Mouse (Mus musculus): ENCODE measurements around the gene Lrrc41. TPM values are rescaled to one million over a fixed set of nuclear protein-coding genes. Genes with fewer than 3 reads are reported as not detected.

Lrrc41 gene
- total RNA-seq, 4 experiments from 2014 or later: 45.7 to 49.3 (median 47.9) TPM

DNA sequence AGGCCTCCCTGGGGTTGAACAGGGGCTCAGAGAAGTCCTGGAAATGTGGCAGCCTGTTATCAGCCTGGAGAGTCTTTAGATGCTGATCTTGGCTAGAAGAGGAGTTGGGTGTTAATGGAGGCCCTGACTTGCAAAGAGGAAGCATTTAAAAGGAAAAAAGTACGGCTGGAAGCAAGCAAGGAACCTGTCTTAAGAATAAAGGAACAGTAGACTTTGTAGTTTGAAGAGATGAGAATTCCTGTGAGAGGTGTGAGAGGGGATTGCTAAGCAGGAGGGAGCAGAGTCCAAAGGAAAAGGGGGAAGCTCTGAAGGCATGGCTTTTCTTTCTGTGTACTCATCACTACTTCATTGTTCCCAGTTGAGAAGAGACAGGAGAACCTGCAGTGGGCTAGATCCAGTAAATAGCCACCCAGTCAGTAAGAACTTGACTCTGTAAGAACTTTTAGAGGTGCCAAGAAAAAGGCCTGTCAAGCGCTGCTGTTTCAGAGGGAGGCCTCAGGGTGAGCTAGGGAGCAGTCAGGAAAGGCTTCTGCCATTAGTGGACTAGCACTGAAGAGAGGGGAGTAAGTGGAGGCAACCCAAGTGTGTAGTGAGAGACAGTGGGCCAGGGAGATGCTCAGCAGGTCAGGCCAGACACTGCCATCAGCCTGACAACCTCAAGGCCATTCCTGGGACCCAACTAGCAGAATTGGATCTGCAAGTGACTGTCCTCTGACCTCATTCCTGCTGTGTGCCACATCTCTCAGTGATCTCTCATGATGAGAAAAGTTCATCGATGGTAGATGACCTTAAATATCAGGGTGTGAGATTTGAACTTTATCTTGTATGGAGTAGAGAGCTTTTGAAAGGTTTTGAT is 2.4 kb downstream of the Lrrc41 start:
- DNase-seq (ENCODE audit: low spot score in 2 of 2): no peak

DNA sequence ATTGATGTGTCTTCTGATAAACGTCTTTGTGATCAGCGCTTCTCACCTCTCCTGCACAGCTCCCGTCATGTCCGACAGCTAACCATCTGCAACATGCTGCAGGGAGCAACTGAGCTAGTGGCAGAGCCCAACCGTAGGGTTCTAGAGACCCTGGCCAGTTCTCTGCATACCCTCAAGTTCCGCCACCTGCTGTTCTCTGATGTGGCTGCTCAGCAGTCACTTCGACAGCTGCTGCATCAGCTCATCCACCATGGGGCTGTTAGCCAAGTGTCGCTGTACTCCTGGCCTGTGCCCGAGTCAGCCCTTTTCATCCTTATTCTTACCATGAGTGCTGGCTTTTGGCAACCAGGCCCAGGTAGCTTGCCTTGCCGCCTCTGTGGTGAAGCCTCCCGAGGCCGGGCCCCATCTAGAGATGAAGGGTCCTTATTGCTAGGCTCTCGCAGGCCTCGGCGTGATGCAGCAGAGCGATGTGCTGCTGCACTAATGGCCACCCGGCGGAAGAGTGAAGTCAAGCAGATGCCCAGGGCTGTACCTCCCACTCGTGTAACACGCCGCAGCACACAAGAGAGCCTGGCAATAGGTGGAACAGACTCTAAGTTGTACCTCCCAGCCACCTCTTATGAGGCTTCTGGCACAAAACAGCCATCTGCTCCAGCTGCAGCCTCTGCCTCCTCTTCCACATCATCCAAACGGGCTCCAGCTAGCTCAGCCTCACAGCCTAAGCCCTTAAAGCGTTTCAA is 13.6 kb downstream of the Lrrc41 start:
- DNase-seq (ENCODE audit: low spot score in 2 of 2): no peak

DNA sequence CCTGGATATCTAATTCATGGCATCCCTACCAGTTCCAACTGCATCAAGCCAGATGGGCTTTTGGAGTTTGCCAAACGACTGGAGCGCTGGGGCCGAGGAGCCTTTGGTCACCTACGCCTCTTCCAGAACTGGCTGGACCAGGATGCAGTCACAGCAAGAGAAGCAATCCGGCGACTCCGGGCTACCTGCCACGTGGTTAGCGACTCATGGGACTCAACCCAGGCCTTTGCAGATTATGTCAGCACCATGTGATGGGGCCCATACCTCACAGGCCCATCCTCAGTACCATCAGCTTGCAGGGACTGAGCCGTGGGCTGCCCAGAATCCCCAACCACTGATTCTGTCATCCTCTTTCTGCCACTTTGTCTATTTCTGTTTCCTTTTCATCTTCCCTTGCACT is 21.2 kb downstream of the Lrrc41 start:
- DNase-seq (ENCODE audit: low spot score in 2 of 2): no peak

DNA sequence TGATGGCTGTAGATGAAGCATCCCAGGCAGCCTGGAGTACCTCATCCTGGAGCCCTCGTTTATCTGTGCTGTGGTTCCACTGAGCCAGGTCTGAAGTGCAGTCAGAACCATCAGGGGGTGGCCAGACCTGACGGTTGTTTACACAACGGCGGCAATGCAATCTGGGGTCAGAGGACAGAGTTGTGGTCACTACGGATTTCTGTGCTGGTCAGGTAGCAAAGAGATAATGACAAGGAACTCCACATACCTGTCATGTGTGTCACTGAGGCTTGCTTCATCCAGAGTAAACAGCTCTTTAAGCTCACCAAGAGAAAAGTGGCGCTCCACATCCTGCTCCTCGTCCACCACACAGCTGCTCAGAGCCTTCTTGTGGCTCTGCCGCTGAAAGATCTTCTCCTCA is 22.1 kb downstream of the Lrrc41 start:
- DNase-seq (ENCODE audit: low spot score in 2 of 2): no peak

DNA sequence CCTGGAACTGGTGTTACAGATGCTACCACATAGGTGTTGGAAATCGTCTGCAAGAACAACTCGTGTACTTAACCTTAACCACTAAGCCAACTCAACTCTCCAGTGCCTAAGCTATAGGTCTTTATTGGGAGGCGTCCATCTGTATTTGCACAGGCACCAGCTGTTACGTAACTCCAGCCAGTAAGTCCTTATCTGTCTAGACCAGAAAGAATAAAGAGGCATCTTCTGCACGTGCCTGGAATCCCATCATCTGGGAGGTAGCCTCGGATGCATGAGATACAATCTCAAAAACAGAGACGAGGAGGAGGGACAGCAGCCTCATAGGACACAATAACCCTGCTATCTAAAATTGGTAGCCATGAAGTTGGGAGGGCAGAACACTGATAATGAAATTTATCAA is 25.9 kb downstream of the Lrrc41 start:
- DNase-seq (ENCODE audit: low spot score in 2 of 2): no peak

DNA sequence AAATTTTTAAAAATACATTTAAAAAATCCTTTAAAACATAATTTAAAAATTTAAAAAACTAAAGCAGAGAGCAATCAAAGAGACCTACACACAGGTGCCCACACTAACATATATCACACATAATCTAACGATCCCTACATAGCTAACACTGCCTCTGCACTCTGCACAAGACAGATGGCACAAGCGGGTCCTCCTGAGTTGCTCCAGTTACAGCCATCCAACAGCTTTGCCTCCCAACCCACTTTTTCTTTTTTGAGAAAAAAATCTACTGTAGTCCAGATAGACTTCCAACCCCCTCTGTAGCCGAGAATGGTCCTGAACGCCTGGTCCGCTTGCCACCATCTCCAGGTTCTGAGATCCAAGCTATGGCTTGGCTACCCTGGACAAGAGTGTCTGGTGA is 30.2 kb downstream of the Lrrc41 start:
- no peak for DNase-seq (ENCODE audit: low spot score in 2 of 2)

DNA sequence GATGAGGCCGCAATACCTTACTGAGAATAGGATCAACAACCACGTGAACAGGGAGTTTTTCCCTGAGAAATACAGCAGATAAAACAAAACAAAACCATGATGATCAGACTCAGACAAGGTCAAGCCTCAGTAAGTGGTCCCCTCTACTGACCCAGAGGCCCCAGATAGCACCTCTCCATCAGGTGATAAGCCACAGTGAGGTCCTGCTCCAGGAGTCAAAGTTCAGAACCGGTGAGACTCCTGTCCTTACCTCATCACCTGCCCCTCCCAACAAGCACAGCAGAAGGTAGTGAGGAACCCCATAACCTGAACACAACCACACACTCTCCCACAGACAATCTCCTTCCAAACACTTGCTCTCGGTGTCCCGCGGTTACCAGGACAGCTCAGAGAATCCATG is 35.6 kb downstream of the Lrrc41 start:
- DNase-seq (ENCODE audit: low spot score in 2 of 2): no peak

DNA sequence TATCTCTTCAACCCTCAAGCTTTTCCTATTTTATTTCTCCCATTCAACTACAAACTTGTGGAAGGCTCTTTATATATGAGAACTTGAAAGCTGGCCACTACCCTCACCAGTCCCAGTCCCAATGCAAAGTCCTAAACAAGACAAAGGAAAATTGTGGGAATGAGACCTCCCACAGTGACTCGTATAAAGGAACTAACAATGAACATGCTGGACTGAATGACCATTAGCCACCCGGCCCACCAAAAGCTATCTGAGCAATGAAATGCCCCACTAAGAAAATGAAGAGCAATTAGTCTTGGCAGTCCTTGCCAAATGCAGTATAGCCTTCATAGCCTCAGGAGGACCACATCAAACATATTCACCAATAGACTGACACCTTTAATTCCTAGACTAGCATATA is 36.4 kb downstream of the Lrrc41 start:
- no peak for DNase-seq (ENCODE audit: low spot score in 2 of 2)

DNA sequence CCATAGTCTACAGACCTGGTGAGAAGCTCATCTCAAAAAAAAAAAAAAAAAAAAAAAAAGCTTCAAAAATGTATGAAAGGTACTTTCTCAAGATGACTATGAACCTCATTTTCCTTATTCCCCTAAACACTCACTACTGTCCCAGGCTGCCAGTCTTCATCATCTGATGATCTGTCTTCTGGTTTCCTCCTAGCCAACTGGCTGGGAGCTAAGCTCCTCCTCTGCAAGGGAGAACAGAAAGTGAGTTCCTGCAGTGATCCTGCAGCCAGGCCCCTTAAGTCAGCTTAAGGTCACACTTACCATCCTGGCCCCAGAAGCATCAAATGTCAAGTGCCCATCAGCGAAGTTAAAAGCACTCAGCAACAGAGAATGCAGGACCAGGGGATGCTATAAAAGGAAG is 47.7 kb downstream of the Lrrc41 start:
- DNase-seq (ENCODE audit: low spot score in 2 of 2): no peak

DNA sequence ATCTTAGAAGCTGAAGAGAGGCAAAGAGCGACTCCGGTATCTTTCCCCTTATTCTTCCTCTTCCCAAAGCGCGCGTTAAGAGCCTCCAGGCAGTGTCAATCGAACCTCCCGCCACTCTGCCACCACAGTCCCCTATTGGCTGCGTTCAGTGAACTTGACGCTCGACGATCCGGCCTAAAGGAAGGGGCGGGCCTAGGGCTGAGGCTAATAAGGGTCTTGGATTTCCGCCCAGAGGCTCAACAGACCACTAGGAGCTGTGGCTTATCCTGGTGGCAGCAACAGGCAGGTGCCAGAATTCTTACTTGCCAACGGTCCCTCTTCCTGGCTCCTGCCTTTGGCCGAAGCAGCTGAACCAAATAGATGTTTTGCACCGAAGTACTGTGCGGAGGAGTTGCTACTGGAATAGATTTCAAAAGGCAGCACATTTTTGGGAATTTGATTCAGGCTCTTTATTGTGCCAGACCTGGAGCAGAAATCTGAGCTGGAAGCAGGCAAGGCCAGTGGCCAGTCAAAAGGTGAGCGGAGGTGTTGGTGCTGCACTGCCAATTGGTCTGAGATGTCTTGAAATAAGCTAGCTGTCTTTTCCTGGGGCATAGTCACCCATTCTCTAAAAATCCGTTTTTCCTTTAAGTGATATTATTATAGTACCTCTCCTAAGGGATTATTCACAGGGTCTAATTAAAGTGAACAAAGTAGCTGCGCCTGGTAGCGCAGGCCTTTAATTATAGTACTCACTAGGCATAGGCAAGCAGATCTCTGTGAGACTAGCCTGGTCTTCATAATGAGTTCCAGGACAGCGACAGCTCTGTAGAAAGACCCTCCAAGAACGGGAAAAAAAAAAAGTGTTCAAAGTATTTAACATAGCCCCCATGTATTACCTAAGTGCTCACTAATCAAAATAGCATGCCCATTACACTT is 48.8 kb downstream of the Lrrc41 start, which contains the start of the genes Rad54l and Pomgnt1:
Gene Rad54l, minus strand, starts transcription at position 89 of the 918 bp plus-strand sequence.
Gene Pomgnt1, plus strand, starts transcription at position 239 of the 918 bp plus-strand sequence.
- peak; percentile 60 to 69 for DNase-seq (ENCODE audit: low spot score in 2 of 2)

DNA sequence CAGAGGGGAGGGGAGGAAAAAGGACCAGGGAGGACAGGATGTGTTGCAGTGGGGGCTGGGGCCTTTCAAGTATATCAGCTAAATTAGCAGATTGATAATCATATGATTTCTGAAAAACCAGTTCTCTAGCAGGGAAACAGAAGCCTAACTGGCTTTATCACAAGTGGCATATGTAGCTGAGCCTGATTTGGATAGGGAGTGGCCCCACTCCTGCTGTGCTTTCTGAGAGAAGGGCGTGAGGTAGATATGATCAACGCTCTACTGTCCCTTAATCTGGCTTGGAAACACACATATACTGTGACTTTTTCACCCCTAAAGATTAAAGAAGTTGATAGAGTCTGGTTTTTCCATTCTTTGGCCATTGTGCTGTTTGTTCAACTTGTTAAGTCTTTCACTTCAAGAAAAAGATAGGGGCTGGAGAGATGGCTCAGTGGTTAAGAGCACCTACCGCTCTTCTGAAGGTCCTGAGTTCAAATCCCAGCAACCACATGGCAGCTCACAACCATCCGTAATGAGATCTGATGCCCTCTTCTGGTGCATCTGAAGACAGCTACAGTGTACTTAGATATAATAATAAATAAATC is 50.8 kb downstream of the Lrrc41 start:
- no peak for DNase-seq (ENCODE audit: low spot score in 2 of 2)

DNA sequence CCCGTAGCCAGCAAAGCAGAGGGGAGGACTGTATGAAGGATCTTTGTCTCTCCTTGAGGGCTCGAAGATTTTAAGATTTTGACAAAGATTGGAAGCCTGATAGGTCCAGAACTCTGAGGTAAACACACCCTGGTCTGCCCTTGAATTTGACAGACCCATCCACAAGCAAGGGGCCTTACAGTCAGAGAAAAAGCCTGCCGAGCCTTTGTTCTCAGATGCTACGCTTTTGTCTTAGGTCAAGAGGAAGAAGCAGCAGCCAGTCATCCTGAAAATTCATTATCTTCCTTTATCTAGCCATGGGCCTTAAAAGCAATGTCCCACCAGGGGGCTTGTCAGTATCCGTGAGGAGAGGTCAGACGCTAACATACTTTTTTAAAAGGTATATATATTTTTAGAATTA is 52.9 kb downstream of the Lrrc41 start:
- no peak for DNase-seq (ENCODE audit: low spot score in 2 of 2)

DNA sequence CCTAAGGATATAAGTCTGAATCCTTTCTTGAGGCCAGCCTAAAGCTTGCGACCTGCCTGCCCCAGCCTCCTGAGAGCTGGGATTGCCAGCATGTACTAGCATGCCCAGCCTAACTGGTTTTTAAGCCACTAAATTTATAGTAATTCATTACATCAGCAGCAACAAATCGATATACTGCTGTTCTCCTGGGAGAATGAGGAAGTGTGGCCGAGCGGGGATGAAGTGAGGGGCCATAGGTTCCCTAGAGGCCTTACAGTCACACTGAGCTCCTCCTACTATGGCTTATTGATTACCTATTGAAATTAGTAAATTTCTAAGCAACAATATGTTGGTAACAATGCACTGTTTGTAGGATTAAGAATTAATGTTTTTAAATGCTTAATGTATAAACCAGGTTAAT is 58.1 kb downstream of the Lrrc41 start:
- DNase-seq (ENCODE audit: low spot score in 2 of 2): no peak

DNA sequence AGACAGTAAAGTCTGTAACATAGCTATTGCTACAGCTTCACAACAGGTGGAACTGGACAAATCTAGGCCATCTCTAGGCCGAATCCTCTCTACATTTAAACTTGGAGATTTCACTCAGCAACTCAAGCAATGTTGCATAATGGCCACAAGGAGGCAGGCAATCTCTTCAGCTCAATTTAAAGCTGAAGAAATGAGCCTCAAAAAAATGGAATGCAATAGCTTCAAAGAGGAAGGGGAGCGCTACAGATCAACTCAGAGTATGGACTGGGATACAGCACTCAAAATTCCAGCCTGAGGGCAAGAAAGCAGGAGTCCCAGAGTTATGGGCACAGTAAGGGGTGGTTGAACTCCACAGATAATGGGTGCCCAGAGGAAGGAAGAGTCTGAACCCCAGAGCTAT is 59.9 kb downstream of the Lrrc41 start:
- no peak for DNase-seq (ENCODE audit: low spot score in 2 of 2)

DNA sequence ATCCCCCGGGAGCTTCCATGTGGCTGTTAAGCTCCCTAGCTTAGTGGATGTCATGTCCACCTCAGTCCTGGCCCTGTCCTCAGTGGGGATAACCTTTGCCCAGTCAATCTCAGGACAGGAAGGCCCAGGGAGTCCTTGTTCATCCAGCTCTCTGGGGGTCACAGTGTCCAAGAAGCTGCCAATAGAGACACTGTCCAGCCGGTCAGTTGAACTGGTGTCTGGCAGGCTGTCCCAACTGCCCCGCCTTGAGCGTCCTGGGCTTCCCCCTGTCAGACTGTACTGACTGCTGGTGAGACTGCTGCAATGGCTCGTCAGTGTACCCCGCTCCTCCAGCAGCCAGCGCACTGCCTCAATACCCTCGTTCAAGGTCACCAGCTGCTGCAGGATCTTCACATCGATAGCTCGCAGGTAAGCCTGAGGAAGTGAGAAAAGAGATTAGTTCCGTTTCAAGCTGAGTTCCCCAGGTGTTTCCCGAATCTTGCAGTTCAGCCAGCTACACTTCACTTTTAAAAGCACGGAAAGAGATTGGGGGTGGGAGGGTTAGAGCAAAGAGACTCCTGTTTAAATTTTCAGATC is 62.4 kb downstream of the Lrrc41 start:
- DNase-seq (ENCODE audit: low spot score in 2 of 2): no peak

DNA sequence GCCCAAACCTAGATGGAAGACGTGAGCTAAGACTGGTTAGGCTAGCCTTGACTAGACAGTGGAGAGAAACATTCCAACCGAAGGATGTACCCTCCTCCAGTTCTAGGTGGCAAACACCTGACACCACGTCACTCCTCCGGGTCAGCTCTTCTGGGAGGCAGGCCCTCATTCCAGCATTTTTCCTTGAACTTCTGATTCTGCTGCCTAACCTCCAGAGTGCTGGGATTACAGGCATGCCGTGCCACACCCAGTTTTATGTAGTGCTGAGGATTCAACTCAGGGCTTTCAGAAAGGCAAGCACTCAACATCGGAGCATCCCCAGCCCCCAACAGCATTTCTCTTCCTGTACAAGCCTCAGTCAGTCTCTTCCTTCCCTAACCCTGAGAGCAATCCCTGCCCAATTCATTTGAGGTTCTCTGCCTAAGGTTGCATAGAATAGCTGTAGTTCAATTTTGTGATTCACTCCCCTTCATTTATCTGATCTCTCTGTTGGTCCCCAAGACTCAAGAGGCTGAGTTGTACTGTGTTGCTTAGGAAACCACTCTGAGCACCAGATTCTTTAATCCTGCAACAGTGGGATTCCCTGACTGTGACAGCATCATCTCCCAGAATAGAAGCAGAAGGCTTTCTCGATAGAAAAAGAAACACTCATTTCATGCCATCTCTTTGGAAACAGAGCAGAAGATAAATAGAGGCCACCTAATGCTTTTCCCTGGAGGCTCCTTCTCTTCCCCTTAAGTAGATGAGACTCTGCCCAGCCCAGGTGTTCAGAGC is 65.9 kb downstream of the Lrrc41 start:
- DNase-seq (ENCODE audit: low spot score in 2 of 2): no peak

DNA sequence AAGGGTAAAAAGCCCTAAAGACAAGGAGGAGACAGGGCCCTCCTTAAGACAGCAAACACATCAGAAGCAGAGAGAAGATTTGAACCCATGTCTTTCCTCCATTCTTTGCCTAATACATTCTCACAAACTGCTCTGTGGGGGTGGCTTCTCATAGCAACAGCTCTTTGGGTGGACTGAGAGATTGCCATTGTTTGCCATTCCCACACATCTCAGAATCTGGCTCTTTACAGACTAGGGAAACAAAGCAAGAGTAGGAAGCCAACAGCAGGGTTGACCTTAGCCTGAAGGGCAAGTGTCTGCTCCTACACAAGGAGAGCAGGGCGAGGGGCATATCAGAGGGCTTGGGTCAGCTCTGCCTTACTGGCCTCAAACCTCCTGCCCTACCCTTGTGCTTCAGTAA is 66.7 kb downstream of the Lrrc41 start:
- DNase-seq (ENCODE audit: low spot score in 2 of 2): no peak

DNA sequence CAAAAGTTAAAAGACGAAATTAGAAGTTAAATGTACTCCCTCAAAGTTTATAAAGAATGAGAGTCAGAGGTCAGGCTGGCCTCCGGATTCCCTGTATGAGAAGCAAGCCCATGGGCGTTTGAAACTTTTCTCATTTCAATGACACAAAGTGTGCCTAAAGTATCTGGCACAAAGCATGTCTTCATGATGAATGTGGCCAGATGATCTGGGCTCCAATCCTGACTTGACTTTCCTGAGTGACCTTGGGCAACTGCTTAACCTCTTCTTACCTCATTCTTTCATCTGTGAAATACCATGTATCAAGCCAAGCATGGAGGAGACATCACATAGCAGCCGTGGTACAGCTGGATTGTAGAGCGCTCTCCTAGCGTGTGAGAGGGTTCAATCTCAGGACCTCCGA is 67.2 kb downstream of the Lrrc41 start:
- DNase-seq (ENCODE audit: low spot score in 2 of 2): no peak

DNA sequence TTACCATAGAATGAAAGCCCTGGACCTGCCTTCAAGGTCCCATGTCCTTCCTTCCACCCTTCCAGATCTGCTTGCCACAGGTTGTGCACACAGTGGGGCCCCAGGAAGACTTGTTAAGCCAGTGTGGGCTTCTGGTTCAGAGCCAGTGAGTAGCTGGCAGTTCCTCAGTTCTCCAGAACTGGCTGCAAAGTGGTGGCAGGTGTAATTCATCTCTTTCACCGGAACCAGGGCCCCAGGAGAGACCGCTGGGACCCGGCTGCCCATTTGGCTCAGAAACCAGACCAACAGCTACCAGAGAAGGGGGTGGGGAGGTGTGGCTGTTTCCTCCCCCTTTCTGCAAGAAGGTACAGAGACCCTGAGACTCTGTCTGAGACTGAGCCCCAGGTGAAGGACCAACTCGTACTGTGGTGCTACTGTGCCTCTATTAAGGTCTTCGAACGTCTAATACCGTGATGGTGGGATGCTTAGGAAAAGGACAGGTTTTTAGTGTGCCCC is 68.3 kb downstream of the Lrrc41 start:
- DNase-seq (ENCODE audit: low spot score in 2 of 2): no peak

Data from layer of hippocampus, adult 8-10 months (tissue).